16 mouse cellular contexts compared by ENCODE assay signal in genomic region chr16:29886755-29887154, GRCm38 (mm10).
DNase-seq lines count a peak whose midpoint lies in the region; TF ChIP-seq lines count a peak whose summit lies in the region.
"Had no signal": no experiment of that assay in that cellular context is flagged by ENCODE, and none has a peak within 500 bp of the region (broad histone marks: within the 10 kb centered on the region; RNA-seq: fewer than 3 reads in every experiment).

No protein-coding gene starts in this region.

- 80% methylated on average over 4 of the region's 4 CpGs for WGBS in liver, adult 2 months

- no peaks in the 10 kb centered on the region; the same call in 1 of the 2 replicates for H3K4me1 ChIP-seq in liver, adult 2 months (ENCODE audit: control insufficient read depth, insufficient read depth, low read length)

- TF ChIP-seq POLR2A in liver, adult 2 months (IDR thresholded peaks at IDR 0.05; ENCODE audit: extremely low read depth, insufficient read depth, low read length): no peak

- H3K79me2 ChIP-seq in liver, adult 2 months (ENCODE audit: control insufficient read depth, insufficient read depth, low read length): no peaks in the 10 kb centered on the region

- intact Hi-C loops in heart, postnatal 10 days (cut with DNase I): no loop called here

- no peaks in the 10 kb centered on the region for H3K27me3 ChIP-seq in liver, adult 2 months (ENCODE audit: control insufficient read depth, insufficient read depth, low read length)
- H3K27me3 ChIP-seq: embryonic facial prominence, embryonic 15.5 days had no signal

- H3K9ac ChIP-seq in liver, adult 2 months (ENCODE audit: low read depth, low read length): no peak overlapping the region
- H3K9ac ChIP-seq: embryonic facial prominence, embryonic 15.5 days; liver, embryonic 14.5 days; midbrain, embryonic 12.5 days; neural tube, embryonic 12.5 days had no signal

- DNase-seq in liver, adult 2 months (ENCODE audit: extremely low read depth, low read depth, low spot score): peak; percentile 5
- no peak for DNase-seq in liver
- DNase-seq in heart, adult 9 months (ENCODE audit: low spot score in 2 of 2): peak; percentile 65 to 72
- DNase-seq in heart, postnatal 10 days: peak; percentile 62 to 72
- peak; percentile 28 for DNase-seq in lung, postnatal 14 days
- no peak for DNase-seq in gastrocnemius, postnatal 25 days
- no peak for DNase-seq in gastrocnemius, postnatal 4 days (ENCODE audit: low spot score in 2 of 2)
- no peak for DNase-seq in neural tube, embryonic 10.5 days (ENCODE audit: extremely low spot score, low spot score)
- DNase-seq: gastrocnemius, postnatal 14 days; layer of hippocampus, adult 9-11 months; thymus, adult 2 months had no signal

- H3K27ac ChIP-seq in liver, adult 2 months (replicated peaks; ENCODE audit: insufficient read depth, low read depth, low read length): no peak overlapping the region
- H3K27ac ChIP-seq: embryonic facial prominence, embryonic 15.5 days; hindbrain, postnatal 0 days; liver, embryonic 14.5 days; midbrain, embryonic 12.5 days; neural tube, embryonic 12.5 days had no signal

- no peak overlapping the region for H3K4me3 ChIP-seq in liver, adult 2 months (ENCODE audit: insufficient read depth, low read depth, low read length)
- H3K4me3 ChIP-seq: embryonic facial prominence, embryonic 15.5 days; midbrain, embryonic 12.5 days; neural tube, embryonic 12.5 days had no signal

- no peaks in the 10 kb centered on the region for H3K36me3 ChIP-seq in liver, adult 2 months (ENCODE audit: control insufficient read depth, insufficient read depth, low read length)
- H3K36me3 ChIP-seq: embryonic facial prominence, embryonic 15.5 days; midbrain, embryonic 12.5 days; neural tube, embryonic 12.5 days had no signal

- no peak for TF ChIP-seq CTCF in liver, adult 2 months (IDR thresholded peaks at IDR 0.05; ENCODE audit: low read depth, low read length)

Comparison
In these comparisons a context has a peak if more than half of its experiments do, and no peak if none do; other contexts are left out.
1. DNase-seq: peak in liver, adult 2 months (single experiment), heart, adult 9 months (2 of 2), heart, postnatal 10 days (2 of 2) and lung, postnatal 14 days (single experiment); none in liver (single experiment), gastrocnemius, postnatal 25 days (single experiment), gastrocnemius, postnatal 4 days (0 of 2) and neural tube, embryonic 10.5 days (single experiment).